Mouse (Mus musculus): ENCODE data around the gene Dgki.

The Dgki gene

DNA sequence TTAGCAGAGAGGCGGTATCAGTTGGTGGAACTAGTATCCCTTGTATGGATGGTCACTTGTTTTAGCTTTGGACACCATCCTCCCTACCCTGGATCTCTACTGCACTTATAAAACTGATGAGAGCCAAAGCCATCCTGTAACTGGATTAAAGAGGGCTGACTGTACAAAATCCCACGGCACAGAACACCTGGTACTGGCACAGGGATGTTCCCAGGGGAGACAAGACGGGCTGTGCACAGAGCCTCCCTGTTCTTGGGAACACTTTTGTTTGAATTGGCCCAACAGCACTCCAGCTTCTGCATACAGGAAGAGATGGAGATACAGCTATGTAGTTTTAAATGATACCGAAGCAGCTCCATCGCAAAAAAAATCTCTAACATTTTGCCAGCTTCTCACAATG is 395.1 kb downstream of the Dgki start:
- WGBS = 42% methylated on average over 5 of the region's 5 CpGs

DNA sequence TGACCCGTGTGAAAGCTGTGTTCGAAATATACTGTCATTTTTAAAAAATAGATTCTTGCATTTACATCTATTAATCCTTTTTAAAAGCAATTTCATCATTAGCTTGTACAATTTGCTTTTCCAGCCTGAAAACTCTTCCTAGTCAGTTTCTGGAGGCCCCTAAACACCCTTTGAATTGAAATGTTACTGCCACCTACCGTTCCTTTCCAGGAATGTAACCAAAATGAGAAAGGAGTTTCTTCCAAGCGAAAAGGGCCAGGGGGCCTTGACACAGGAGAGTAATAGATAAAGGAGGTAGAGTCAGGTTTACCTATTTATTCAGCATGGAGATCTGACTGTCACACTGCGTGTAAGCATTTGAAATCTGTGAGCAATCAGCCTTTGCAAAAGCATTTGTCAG is 396.2 kb downstream of the Dgki start:
- 13% methylated on average over 5 of the region's 5 CpGs for WGBS

DNA sequence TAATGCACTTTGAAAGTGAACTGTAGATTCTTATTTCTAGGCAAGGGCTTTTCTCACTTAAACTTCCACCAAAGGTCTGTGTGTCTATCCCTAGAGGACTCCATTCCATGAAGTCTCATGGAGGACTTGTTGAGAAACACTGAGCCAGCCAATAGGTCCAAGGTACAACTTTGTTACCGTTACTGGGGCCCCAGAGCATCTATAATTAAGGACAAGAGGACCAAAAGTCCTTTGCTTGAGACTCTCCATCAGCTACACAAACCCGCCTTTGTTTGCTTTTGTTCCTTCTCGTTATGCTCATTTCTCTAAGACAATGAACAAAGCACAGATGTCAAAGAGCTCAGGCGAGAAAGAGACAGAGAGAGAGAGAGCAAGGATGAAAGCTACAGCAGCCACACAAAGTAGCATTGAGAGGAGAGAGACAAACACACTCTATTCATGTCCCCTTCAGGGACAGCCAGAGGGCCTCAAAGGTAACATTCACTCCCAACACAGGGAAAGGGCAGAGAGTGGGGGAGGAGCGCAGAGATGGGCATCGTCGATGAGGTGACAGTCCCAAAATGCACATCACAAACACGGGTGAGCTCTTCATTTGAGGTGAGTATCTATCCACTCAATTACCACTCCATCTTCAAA is 396.7 kb downstream of the Dgki start:
- WGBS = 30% methylated on average over 8 of the region's 8 CpGs

DNA sequence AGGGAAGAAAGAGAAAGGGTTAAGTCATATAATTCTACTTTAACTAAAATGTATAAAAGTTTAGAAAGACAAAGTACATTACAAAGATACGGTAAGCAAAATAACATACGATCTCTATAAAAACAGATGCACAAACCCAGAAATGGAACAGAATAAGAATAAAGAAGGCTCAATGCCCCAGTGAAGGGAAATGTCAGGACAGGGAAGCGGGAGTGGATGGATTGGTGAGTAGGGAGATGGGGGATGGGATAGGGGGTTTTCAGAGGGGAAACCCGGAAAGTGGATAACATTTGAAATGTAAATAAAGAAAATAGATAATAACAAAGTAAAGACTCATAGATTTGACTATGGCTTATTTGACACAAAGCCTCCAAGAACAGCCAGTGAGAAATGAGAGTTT is 400.1 kb downstream of the Dgki start:
- WGBS = 88% methylated on average over 4 of the region's 4 CpGs

DNA sequence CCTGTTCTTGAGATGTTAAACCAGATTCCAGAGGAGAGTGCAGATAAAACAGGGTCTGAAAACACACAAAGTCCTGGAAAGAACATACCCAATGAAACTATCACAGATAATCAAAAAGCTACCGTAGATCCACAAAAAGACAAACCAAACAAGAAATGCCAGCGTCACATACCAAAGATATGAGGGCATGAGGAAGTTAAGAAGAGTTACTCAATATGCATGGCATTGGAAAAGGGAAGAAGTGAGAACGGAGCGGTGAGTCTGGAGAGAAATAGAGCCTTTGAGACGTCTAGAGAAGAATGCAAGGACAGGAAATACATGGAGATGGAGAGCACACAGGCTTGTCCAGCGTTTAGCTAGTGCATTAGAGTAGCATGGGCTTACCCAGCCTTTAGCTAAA is 401.6 kb downstream of the Dgki start:
- 76% methylated on average over 6 of the region's 6 CpGs for WGBS

DNA sequence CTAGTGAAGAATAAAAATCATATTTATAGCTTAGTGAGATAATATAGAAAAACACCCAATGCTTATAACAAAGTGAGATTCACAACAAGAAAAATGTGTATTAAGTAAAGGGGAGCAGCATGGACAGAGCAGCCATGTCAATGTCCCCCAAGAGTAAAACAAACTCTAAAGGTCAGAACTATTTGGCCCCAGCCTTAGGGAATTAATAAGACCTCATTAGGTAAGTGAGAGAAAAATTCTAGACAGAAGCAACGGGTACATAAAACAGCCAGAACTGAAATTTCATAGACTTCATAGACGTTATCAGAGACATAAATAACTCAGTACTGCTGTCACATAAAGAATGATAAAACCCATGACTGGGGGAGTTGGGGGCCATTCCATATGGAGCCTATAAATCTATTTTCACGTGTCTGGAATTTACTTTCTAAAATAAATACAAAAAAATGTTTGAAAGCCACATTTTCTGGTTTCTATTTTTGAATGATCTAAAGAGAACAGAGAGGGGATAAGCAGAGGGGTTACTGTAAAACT is 402.3 kb downstream of the Dgki start:
- WGBS = 68% methylated on average over 3 of the region's 3 CpGs

DNA sequence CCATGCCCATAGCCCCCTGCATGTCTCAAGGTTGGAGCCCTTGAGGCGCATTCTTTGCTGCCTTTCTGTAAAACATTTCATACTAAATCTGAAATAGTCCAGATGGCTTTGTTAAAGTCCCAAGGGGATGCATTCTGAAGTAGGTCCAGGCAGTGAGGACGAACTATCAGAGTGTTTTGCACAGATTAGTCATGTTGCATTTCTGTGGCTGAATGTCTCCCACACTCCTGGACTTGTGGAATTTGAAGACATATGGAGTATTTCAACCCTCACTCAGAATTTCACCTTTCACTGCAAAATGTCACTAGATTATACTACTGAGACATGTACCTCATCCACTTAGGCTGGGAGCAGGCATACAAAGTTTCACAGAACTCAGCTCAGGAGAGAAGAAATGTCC is 403.3 kb downstream of the Dgki start:
- WGBS = 54% methylated on average over 2 of the region's 2 CpGs

DNA sequence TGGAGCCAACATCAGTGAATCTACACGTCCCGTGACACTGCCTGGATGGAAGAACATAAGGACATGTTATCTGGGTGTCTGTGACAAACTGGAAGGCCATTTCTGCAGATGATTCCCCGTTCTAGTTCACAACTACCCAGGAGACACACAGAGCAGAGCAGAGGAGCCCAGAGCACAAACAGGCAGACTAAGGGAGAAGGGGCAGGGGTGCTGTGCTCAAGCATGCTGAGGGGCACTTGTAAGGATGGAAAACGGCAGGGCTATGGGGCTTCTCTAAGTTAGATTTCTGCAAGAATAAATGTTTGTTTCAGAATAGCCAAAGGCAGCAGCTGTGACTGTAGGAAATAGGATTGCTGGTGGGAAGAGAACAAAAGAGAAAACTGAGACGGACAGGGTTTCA is 408.2 kb downstream of the Dgki start:
- WGBS = 57% methylated on average over 5 of the region's 5 CpGs

DNA sequence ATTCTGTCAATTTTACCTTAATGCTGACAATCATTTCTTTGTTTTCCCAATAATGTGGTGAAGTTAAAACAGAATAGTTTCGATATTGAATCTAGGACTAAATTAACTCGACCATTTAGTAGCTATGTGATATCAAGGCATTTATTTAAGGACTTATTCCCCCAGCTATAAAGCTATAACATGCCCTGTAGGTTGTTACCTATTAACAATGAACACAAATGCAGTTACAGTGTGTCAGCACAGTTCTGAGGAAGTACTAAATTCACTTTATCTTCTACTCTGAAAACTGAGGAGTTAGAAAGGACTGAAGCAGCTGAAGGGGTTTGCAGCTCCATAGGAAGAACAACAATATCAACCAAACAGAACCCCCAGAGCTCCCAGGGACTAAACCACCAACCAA is 409.2 kb downstream of the Dgki start:
- WGBS = 55% methylated on average over 2 of the region's 2 CpGs

DNA sequence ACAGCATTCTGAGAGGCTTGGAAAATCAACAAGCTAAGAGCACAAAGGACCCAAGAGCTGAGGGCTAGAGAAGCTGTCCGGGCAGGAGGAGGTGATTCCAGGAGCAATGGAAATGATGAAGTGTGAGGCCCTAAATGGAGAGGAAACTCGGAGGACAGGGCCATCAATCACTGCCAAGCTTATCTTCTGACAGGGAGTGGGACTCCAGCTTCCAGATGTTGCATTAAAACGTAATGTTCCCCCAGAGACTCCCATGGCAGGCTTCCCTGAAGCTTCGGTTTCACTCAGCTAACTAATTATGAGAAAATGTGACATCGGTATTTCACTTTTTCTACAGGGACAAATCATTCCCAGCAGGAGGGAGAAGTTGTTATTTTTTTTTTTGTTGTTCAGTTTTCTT is 409.7 kb downstream of the Dgki start:
- WGBS = 58% methylated on average over 5 of the region's 5 CpGs

DNA sequence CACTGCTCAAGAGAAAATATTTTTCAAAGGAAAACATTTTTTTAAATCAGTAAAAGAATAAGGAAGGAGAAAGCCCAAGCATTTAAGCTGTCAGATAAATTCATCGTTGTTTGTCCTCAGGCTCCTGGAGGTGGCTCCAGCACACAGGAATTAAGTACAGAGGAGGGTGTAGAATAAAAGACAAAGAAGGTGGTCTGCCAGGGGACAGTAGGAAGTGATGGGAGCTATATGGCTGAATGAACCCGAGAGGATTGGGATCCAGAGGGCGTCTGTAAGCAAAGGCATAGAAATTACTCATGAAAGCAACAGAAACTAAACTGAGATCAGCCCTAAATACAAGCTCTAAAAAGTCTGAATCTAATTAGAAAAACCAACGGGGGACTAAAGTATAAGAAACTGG is 418.7 kb downstream of the Dgki start:
- 32% methylated on average over 4 of the region's 4 CpGs for WGBS

DNA sequence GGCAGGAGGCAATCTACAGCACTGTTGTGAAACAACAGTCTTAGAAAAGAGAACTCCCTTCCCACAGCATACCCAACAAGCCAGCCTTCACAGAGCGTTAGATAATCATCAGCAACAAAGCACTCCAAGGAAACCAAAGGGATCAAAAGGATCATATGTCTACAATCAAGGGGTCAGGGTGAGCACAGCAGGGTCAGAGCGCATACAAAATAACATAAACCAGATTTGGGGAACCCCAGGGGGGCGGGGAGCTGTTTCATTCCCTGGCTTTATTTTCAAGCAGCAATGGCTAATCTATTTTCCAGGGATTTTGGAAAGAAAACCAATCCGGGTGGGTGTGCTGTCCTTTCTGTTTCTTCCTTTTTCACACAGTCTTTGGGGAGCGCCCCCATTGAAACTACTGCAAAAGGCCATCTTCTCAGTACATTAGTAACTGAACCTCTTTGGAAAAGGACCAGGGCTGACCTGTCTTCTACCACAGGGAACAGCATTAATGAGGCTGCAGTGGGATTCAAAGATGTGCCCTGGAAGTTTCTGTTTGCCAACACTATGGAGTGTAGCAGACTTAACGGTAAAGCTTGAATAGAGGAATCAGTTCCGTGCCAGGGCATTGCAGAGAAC is 419.2 kb downstream of the Dgki start:
- 55% methylated on average over 7 of the region's 7 CpGs for WGBS

DNA sequence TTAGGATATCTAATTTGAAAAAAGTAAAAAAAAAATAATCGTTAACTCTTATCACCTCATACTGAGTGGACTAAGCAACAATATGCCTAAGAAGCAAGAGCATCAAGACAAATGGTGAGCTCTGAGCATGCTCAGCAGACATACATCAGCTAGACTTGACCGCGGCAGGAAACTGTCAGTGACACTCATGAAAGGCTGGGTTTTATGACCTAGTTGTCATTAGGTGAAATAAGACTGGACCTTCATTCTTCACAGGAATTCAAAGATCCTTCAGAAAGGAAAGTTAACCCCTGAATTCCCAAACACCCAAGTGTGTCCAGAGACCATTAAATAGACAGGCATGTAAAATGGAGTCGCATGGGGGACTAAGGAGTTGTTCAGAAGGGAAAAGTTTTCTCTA is 422.6 kb downstream of the Dgki start:
- 94% methylated on average over 4 of the region's 4 CpGs for WGBS

DNA sequence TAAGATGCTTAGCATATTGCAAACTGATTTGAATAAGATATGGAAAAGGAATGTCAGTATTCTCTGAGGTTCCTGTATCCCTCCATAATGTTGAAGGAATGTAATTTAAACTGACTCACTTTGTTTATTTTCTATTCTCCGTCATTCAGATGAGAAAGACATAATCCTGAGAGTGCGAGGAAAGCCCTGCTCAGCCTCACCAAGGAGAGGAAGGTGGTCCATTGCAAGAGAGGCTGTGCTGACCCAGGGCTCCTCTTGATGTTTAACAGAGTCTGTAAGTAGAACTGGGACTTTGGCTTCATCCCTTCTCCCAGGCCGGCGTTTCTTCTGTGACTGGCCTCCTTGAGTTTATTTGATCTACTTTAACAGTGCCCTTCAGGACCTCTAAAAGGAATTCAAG is 423.6 kb downstream of the Dgki start:
- WGBS = 52% methylated on average over 4 of the region's 4 CpGs

DNA sequence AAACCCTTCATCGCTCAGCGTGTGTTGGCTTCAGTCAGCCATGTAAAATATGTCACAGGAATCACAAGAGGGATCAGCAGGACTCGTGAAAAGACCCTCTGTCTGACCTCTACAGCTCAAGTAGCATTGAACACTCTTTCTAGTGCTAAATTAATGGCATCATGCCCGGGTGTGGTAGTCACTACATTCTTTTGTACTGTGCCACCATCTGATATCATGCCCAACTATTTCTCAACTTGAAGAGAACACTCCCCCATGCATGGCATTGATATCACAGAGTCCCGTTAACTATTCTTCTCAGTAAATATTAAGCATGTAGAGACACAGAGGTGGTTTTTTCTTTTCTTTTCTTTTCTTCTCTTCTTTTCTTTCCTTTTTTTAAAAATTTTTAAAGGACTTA is 424.1 kb downstream of the Dgki start:
- WGBS = 64% methylated on average over 5 of the region's 5 CpGs

DNA sequence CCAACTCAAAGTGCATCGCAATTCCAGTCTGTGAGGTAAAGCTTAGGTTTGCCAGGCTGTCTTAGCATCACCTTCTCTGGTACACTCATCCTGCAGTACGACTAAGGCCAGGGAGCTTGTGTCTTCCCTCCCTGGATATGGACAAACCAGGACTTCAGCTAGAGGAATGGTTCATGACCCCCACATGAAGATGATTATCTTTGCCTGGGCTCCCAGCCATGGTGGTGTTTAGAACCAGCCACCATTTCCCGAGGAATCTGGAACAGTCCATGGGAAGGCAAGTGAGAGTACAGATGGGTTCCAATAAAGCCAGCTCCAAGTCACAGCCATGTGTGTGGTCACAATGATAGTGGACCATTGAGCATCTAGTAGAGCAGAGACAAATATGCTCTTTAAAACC is 427.1 kb downstream of the Dgki start:
- 69% methylated on average over 3 of the region's 3 CpGs for WGBS

DNA sequence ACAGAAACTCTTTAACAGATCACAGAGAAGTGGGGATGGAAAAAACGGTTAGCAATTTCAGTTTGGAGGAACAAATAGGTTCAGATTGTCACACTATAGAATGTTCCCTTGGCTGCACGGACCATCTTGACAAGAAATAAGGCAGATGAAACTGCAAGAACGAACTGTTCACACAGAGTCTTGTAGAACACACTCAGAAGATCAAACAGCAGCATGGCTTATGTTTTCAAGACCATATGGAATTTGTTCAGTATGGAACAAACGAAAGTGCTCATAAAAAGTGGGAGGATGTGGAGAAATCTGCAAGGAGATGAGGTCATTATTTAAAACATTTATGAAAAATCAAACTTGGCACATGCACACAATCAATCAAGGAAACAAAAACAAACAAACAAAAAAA is 431.8 kb downstream of the Dgki start:
- WGBS = 42% methylated on average over 4 of the region's 4 CpGs

DNA sequence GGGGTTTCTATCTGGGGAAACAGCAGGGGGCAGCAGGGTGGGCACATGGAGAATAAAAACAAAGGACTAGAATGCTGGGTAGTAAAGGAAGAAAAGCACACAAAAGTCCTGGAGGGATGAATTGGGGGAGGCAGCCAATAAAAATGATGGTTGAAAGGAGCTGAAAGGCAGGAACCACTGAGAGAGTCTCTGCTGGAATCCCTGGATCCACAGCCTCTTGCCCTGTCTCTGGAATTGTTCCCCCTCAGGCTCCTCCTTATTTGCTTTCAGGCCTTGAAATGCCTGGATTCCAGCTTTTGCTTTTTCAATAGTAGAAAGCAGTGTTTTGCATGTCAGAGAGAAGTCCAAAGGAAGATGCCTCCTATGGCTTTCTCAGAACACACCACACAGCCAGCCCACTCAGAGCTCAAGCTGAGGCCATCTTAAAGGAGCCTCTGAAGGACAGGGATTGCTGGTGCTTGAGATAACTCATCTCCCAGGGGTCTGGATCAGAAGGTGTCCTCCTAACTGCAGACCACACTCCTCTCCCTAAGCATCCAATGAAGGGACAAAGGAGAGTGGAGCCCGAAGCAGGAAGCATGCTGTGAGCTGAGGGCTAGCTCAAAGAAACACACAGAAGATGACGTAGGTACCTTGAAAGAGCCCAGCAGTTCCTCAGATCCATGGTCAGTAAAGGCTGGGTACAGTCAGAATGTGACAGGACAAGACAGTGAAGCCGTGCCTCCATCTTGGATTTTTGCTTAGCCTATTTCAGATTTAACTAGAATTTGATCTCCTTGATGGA is 441.5 kb downstream of the Dgki start:
- 80% methylated on average over 3 of the region's 3 CpGs for WGBS

DNA sequence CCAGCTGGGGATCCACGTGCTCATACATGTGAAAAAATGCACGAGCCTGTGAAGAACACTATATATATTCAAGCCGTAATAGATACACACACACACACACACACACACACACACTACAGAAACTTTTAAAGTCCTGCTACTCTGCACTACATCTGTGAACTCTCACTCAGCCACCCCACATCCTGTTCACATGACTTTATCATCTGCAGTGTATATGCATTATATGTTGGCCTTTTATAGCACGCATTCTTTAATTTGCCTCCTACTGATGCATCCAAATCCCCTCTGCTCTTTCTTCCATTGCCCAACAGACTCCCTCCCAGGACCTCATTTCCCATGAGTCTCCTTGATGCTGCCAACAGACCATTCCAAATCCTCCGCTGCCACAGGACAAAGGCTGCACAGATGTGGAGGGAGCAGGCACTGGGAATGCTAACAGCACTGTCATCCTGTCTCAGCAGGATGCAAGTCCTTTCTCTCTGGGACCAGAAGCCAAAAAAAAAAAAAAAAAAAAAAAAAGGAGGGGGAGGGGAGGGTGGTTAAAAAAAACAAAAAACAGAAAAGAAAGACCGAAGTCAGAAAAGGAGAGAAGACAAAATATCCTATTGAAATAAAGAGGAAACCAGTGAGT is 442.2 kb downstream of the Dgki start:
- WGBS = 32% methylated on average over 6 of the region's 6 CpGs

DNA sequence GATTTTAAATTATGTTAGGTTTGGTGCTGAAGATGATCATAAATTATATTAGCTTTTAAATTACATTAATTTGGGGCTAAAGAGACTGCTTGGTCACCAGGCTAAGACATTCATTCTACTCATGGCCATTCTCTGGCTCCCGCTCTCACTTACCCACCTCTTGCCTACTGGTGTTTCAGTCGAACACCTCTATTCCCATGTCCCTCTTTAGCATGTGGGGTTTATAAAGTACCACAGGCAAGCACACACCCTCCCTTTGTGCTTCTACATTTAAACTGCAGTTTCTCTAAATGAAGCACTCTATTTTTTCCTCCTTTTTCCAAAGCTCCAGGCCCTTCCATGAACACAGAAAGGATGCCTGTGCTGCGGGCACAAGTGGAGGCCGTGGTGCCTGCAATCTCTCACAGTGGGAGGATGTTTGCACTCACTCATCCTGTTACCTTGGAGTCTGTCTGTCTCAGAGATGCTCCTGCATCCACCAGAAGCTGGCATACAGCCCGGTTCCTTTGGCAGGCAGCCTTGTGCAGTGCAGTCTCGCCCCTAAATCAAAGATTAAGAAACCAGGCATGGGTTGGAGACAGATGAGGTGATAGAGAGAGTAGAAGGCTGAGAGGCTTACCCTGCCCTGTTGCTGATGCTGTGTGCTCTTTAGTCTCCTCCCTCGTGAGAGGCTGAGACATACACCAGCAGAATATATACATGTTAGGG is 449.4 kb downstream of the Dgki start:
- WGBS = 26% methylated on average over 7 of the region's 7 CpGs

DNA sequence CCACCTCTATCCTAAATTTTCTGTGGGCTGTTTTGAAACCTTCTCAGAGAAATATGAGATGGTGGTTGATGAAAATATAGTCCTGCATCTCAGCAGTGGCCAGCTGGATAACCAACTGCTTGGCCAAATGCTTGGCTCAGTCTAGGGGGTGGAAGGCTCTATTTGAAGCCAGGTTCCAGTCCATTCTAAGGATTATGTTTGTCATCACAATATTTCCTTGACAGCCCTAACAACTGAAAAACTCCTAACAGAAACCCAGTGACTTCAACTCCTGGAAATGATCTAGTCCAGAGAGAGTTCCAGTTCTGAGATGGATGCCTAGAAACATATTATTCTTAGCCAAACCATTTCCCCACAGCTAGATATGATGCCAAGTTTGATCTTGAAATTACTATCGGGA is 454.7 kb downstream of the Dgki start:
- WGBS = 34% methylated on average over 1 of the region's 1 CpGs

DNA sequence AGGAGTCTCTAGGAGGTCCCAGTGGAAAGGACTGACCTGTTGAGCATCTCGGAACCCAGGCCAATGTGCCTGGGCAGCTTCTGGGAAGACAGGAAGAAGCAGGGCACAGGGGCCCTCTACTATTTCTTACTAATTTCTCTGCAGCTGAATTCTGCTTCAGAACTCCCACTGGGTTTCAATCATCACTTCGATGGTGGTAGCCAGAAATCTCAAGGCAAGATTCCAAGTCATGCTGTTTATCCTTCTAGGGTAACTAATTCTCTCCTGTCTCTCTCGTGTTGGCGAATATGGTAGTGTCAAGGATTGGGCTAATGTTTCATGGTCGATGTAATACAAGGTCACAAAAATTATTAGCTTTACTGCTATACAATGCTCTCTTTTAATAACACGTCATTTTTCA is 455.7 kb downstream of the Dgki start:
- WGBS = 38% methylated on average over 6 of the region's 6 CpGs
